Mouse (Mus musculus): ENCODE results near the gene Xrcc1.

GRCm38 (mm10) chr7:24537591-24537990, 8.5 kb upstream of the Xrcc1 start:
- TF ChIP-seq CTCF (IDR thresholded peaks at IDR 0.05; ENCODE audit: low read depth, low read length): no peak
- TF ChIP-seq POLR2A (IDR thresholded peaks at IDR 0.05; ENCODE audit: borderline replicate concordance, low read depth, low read length): no peak

All from bone marrow macrophage, adult 2 months (primary cell).